Mouse (Mus musculus): ENCODE measurements at regions not wholly inside any gene's neighbourhood (a gene's known extent, or its start where the extent isn't known, plus 50 kb on each side); places are given as distances from the start of the nearest gene placed in this dataset.

DNA sequence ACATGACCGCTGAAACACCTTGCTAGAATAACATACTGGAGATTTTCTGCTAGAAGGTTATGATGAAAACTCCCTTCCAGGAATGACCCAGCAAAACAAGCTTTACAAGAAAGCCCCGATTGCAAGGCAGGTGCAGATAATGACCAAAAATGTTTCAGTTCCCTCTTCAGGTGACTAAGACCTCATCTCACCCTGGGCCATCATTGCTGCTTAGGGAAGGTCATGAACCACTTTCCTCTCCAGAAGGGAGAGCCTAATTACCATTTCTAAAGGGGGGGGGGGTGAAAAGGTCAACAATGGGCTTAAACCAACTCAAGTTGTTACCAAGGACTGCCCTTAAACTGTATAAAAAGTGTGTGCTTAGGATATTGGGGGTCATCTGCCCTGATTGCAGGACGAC is 59.8 kb upstream of the Speer4c start:
- DNase-seq (ENCODE audit: low read depth) = no peak

- no peak for DNase-seq (ENCODE audit: low read depth)
These were observed 60.5 kb upstream of the Speer4c start for GRCm38 (mm10) chr5:15774567-15774966.

GRCm38 (mm10) chr5:15776106-15776505 is 62.0 kb upstream of the Speer4c start:
- DNase-seq (ENCODE audit: low read depth) = no peak

DNA sequence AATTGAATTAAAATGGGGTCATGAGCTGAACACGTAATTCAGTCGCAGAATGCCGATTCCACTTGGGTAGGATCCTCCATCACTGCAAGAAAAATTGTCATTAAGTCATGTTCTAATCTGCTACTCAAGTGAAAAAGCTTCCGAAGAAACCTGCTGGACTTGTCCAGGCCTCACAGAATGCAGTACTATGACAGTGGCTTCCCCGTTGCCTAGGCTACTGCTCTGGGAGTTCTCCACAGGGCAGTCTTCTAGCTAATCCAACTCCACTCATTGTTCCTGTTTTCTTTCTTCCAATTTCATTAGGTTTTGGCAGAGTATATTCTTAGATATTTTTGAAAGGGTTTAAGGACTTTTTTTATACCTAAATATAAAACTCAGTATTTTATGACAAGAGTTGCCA is 89.5 kb upstream of the Speer4c start:
- DNase-seq (ENCODE audit: low read depth) = no peak

DNA sequence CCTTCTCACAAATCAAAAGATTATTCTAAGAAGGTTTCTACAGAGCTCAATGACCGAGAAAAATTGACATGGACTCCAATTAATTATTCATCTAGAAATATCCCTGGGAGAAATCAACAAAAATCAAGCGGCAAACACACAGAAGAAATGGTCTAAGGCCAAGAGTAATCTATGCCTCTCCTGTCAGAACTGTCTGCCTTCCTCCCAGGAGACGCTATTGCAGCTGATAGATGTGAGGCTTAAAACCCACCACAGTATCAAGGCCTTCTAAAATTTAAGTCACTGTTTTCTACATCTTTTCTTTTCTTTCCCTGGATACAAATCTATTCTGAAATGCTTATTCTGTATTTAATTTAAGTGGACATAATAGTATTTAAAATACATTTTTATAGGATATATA is 102.8 kb upstream of the Speer4c start:
- no peak for DNase-seq (ENCODE audit: low read depth)

DNA sequence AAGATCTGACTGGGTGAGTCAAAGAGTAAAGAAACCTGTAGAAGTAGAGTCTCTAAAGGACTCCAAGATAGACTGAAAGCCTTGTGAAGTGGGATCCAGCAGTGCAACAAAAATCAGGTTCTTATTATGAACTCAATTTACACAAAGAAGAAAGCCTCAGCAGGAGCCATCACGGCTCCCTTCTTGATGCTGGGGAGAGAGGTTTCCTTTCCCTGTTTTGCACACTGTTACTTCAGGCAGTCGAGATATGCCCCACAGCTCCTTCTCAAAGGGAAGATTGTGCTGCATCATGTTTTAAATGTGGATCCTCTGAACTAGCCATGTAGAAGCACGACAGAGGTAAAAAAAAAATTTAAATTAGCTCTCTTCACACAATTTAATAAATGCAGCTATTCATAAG is 103.3 kb upstream of the Speer4c start:
- DNase-seq (ENCODE audit: low read depth) = no peak

- no peak for DNase-seq (ENCODE audit: low read depth)
These were observed 108.9 kb upstream of the Speer4c start for GRCm38 (mm10) chr5:15822989-15823388.

DNA sequence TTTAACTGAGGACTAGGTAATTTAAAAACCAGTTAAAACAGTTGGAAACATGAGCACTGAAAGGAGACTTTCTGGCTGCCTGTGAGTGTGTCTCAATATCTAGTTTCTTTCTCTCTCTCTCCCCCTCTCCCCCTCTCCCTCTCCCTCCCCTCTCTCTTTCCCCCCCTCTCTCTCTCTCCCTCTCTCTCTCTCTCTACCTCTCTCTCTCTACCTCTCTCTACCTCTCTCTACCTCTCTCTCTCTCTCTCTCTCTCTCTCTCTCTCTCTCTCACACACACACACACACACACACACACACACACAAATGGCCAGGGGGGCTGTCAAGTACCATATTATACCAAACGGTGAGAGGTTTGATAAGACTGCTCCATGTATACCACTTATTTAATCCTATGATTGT is 103.0 kb upstream of the Cacna2d1 start:
- DNase-seq (ENCODE audit: low read depth) = no peak

DNA sequence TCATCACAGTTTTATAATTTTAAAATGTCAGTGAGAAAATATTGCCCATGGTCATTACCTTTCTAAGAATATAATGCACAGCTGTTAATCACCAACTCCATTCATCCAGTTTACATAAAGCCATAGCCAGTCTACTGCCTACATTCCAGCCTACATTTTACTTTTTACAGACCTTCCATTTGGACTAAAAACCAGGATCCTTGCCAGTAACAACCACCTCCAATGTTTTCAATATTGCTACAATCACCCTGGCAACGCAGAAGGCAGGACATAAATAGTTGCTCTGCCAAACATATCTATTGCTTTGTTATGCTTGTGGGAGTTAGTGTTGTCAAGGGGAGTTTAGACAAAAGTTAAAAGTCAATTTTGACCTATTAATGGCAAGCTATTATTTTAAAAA is 102.2 kb upstream of the Cacna2d1 start:
- no peak for DNase-seq (ENCODE audit: low read depth)

DNA sequence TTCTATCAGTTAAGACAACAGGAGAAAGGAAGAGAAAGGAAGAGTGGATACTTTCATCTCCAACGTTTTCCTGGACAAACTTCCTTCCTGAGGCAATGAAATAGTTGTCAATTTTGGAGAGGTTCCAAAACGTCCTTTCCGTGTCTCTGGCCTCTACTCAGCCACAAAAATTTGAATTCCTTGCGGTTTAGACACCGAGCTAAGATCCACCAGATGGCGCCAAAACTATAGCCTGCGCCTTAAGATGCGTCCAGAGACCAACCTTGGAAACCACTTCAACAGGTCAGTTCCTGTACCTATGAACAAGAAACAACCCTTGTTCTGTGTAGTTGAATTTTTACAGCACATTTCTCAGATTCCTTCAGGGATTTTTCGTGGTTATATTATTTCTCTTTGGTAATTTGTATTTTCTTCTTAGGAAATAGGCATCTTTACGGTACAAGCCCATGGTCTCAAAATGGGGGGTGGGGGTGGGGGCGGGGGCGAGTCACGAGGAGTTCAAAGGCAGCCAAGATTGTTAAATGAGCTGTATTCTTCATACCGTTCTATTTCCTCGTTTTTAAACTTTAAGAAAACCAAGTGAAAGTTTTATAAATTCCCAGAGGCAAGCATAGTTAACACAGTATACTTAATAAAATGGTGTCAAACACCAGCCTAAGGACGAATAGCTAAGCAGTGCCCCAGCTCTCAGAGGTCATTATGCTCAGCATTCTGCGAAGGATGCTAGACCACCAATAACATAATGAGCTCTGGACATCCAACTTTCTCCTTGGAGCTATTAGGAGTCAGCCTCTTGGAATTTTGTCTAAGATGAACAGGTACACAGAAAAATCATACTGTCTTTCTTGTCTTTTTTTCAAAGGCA is 96.2 kb upstream of the Cacna2d1 start:
- peak; percentile 1 for DNase-seq (ENCODE audit: low read depth)

- no peak for DNase-seq (ENCODE audit: low read depth)
These were observed 87.7 kb upstream of the Cacna2d1 start for GRCm38 (mm10) chr5:15846790-15847189.

DNA sequence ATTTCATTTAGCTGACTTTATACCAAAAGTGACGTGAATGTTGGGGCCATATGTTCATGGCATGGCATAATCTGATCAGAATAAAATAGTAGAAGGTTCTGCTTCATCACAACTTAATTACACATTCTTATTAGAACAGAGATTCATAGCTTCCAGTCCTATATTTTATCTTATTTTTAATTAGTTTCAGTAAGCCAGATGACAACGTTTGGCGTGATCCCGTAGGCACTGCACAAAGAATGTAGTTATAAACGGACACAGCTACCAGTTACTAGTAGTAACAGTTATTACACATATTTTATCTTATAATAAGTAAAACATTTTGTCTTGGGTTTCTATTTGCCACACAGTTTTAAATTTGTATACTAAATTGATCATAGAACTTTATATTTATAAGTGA is 85.0 kb upstream of the Cacna2d1 start:
- no peak for DNase-seq (ENCODE audit: low read depth)

DNA sequence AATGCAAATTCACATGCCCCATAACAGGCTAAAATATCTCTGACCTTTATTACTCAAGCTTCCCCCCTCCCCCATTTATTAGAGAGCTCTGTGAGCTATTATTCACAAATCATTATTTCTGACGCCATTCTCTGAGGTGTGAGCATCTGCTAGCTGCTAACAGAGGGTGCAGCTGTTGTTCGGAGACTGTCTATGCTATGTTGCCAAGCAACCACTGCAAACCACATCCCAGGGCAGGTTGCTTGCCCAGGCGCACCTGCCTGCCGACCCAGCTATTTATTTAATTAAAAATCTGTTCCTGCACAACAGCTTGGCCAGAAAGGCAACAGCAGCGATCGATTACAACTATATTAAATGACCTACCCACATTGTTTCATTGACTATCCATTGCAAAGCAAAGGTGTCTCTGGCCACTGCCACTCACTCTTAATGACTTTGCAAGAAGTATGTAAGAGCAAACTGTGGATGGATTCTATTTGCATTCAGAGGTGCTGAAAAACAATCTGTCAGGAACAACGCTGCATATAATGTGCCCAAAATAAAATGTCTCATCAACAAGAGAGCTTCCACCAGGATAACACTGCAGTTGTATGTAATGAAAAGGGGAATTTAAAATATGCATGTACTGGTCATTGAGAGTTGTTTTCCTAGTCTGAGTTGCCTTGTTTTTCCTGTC is 84.2 kb upstream of the Cacna2d1 start:
- DNase-seq (ENCODE audit: low read depth) = no peak

- no peak for DNase-seq (ENCODE audit: low read depth)
These were observed 79.7 kb upstream of the Cacna2d1 start for GRCm38 (mm10) chr5:15854752-15855151.

GRCm38 (mm10) chr5:15857034-15857433 is 77.5 kb upstream of the Cacna2d1 start:
- DNase-seq (ENCODE audit: low read depth) = no peak

DNA sequence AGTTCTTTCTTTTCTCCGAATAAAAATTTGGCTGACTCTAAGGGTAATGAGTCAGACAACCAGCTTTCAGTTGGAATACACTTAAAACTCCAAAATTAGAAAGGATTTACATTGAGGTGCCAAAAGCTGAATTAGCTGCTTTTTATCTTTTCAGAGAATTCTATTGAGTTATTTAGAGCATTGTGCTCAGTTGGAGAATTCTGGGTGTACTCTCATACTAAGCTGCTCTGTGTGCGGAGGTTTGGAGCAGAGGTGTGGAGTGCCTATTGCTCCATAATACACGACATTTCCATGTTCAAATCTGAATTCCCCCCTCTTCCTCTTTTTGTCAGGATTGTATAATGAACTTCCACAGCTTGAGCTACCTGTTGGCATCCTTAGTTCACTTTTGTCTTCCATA is 60.4 kb upstream of the Cacna2d1 start:
- no peak for DNase-seq (ENCODE audit: low read depth)

DNA sequence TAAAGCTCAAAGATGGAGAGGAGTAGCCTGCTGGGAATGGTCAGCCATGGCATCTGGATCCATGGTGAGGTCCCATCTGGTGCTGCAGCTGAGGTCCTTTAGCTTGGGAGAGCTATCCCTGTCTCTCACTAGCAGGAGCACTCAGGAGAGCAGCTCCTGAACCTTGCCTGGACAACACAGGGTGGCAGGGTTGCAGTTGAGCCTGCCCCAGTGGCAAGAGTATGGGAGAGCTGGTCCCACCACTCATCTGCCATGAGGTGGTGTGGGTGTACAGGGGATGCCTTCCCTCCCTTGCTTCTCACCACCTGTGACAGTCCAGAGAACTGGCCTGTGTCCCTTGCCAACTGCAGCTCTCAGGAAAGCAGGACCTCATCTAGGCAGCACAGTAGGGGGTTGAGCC is 51.5 kb upstream of the Cacna2d1 start:
- DNase-seq (ENCODE audit: low read depth) = no peak

All from induced T-regulatory cell, adult 2 months (primary cell).